Mouse (Mus musculus): ENCODE results near the gene Ascl3. TPM values are rescaled to one million over a fixed set of nuclear protein-coding genes. Genes with fewer than 3 reads are reported as not detected.

Ascl3 gene
- polyA plus RNA-seq (2012; rRNA removed) = 0.17 and 0.38 TPM in 2 replicates

GRCm38 (mm10) chr7:109731626-109732025 is at the start of gene Ascl3:
TSS of gene Ascl3 (minus strand) at chr7:109731726.
- H3K4me3 ChIP-seq (ENCODE audit: insufficient read depth, low read length) = no peak within 1 kb of the TSS
- no peak for TF ChIP-seq CTCF (IDR thresholded peaks at IDR 0.05; ENCODE audit: extremely low read depth, insufficient read depth, low read length)
- TF ChIP-seq POLR2A (IDR thresholded peaks at IDR 0.05; ENCODE audit: extremely low read depth, insufficient read depth, low read length) = no peak
- H3K4me1 ChIP-seq (ENCODE audit: control insufficient read depth, insufficient read depth, low read length) = peaks cover 1% of the 10 kb centered on the region; the same call in 1 of the 2 replicates
- H3K27ac ChIP-seq (ENCODE audit: insufficient read depth, low read length) = no peak within 1 kb of the TSS

GRCm38 (mm10) chr7:109781087-109781469 is 49.6 kb upstream of the Ascl3 start:
- Histone ChIP-seq H3K4me1 (ENCODE audit: control insufficient read depth, insufficient read depth, low read length) (no peaks in the 10 kb centered on the region), H3K27ac (ENCODE audit: insufficient read depth, low read length) (no peak overlapping the region), H3K4me3 (ENCODE audit: insufficient read depth, low read length) (peak overlapping the region; percentile 58)
- TF ChIP-seq CTCF (IDR thresholded peaks at IDR 0.05; ENCODE audit: extremely low read depth, insufficient read depth, low read length) (no peak), POLR2A (IDR thresholded peaks at IDR 0.05; ENCODE audit: extremely low read depth, insufficient read depth, low read length) (no peak)

GRCm38 (mm10) chr7:109772251-109772650 is 40.7 kb upstream of the Ascl3 start:
- TF ChIP-seq CTCF (IDR thresholded peaks at IDR 0.05; ENCODE audit: extremely low read depth, insufficient read depth, low read length) (no peak), POLR2A (IDR thresholded peaks at IDR 0.05; ENCODE audit: extremely low read depth, insufficient read depth, low read length) (no peak)
- Histone ChIP-seq H3K4me3 (ENCODE audit: insufficient read depth, low read length) (no peak overlapping the region), H3K4me1 (ENCODE audit: control insufficient read depth, insufficient read depth, low read length) (no peaks in the 10 kb centered on the region), H3K27ac (ENCODE audit: insufficient read depth, low read length) (no peak overlapping the region)

- Histone ChIP-seq H3K4me1 (ENCODE audit: control insufficient read depth, insufficient read depth, low read length) (no peaks in the 10 kb centered on the region), H3K4me3 (ENCODE audit: insufficient read depth, low read length) (no peak overlapping the region), H3K27ac (ENCODE audit: insufficient read depth, low read length) (no peak overlapping the region)
- TF ChIP-seq POLR2A (IDR thresholded peaks at IDR 0.05; ENCODE audit: extremely low read depth, insufficient read depth, low read length) = no peak
Measured at GRCm38 (mm10) chr7:109768699-109769383, 37.3 kb upstream of the Ascl3 start.

- no peak overlapping the region for H3K4me3 ChIP-seq (ENCODE audit: insufficient read depth, low read length)
- no peak overlapping the region for H3K27ac ChIP-seq (ENCODE audit: insufficient read depth, low read length)
- no peaks in the 10 kb centered on the region for H3K4me1 ChIP-seq (ENCODE audit: control insufficient read depth, insufficient read depth, low read length)
- TF ChIP-seq POLR2A (IDR thresholded peaks at IDR 0.05; ENCODE audit: extremely low read depth, insufficient read depth, low read length) (no peak), CTCF (IDR thresholded peaks at IDR 0.05; ENCODE audit: extremely low read depth, insufficient read depth, low read length) (no peak)
Measured at GRCm38 (mm10) chr7:109767575-109768350, 36.2 kb upstream of the Ascl3 start.

- H3K4me1 ChIP-seq (ENCODE audit: control insufficient read depth, insufficient read depth, low read length) = no peaks in the 10 kb centered on the region
- H3K27ac ChIP-seq (ENCODE audit: insufficient read depth, low read length) = no peak overlapping the region
- no peak overlapping the region for H3K4me3 ChIP-seq (ENCODE audit: insufficient read depth, low read length)
- TF ChIP-seq POLR2A (IDR thresholded peaks at IDR 0.05; ENCODE audit: extremely low read depth, insufficient read depth, low read length) = no peak
- TF ChIP-seq CTCF (IDR thresholded peaks at IDR 0.05; ENCODE audit: extremely low read depth, insufficient read depth, low read length) = no peak
Measured at GRCm38 (mm10) chr7:109764009-109764408, 32.5 kb upstream of the Ascl3 start.

- Histone ChIP-seq H3K4me3 (ENCODE audit: insufficient read depth, low read length) (no peak overlapping the region), H3K4me1 (ENCODE audit: control insufficient read depth, insufficient read depth, low read length) (peaks cover 8% of the 10 kb centered on the region), H3K27ac (ENCODE audit: insufficient read depth, low read length) (no peak overlapping the region)
- TF ChIP-seq CTCF (IDR thresholded peaks at IDR 0.05; ENCODE audit: extremely low read depth, insufficient read depth, low read length) (no peak), POLR2A (IDR thresholded peaks at IDR 0.05; ENCODE audit: extremely low read depth, insufficient read depth, low read length) (no peak)
Measured at GRCm38 (mm10) chr7:109756291-109756690, 24.8 kb upstream of the Ascl3 start.

- no peak overlapping the region; the same call in 1 of the 2 replicates for H3K4me3 ChIP-seq (ENCODE audit: insufficient read depth, low read length)
- peaks cover 11% of the 10 kb centered on the region for H3K4me1 ChIP-seq (ENCODE audit: control insufficient read depth, insufficient read depth, low read length)
- TF ChIP-seq POLR2A (IDR thresholded peaks at IDR 0.05; ENCODE audit: extremely low read depth, insufficient read depth, low read length) (no peak), CTCF (IDR thresholded peaks at IDR 0.05; ENCODE audit: extremely low read depth, insufficient read depth, low read length) (no peak)
- H3K27ac ChIP-seq (ENCODE audit: insufficient read depth, low read length) = no peak overlapping the region
Measured at GRCm38 (mm10) chr7:109754034-109754433, 22.5 kb upstream of the Ascl3 start.

- TF ChIP-seq POLR2A (IDR thresholded peaks at IDR 0.05; ENCODE audit: extremely low read depth, insufficient read depth, low read length) (peak; percentile 53; the same call in 1 of the 2 replicates), CTCF (IDR thresholded peaks at IDR 0.05; ENCODE audit: extremely low read depth, insufficient read depth, low read length) (no peak)
- Histone ChIP-seq H3K27ac (ENCODE audit: insufficient read depth, low read length) (peak within 1 kb of the TSS; percentile 98), H3K4me3 (ENCODE audit: insufficient read depth, low read length) (peak within 1 kb of the TSS; percentile 98), H3K4me1 (ENCODE audit: control insufficient read depth, insufficient read depth, low read length) (peaks cover 11% of the 10 kb centered on the region)
Measured at GRCm38 (mm10) chr7:109752008-109752925, 20.7 kb upstream of the Ascl3 start, which contains the start of gene Tmem9b. TSS of gene Tmem9b (minus strand) at chr7:109752875.
